5 mouse cellular contexts compared by ENCODE assay signal in genomic region chr1:69752724-69753123, GRCm38 (mm10).
"Had no signal": no experiment of that assay in that cellular context is flagged by ENCODE, and none has a peak within 500 bp of the region (broad histone marks: within the 10 kb centered on the region; RNA-seq: fewer than 3 reads in every experiment).

No protein-coding gene starts in this region.

- DNase-seq: kidney, postnatal 10 days; lung, adult 2 months; lung, postnatal 10 days; lung, postnatal 4 days; thymus, postnatal 36 days had no signal
